8 mouse cellular contexts compared by ENCODE assay signal in genomic region chr9:108691846-108692225, GRCm38 (mm10). TPM values are rescaled to one million over a fixed set of nuclear protein-coding genes. Genes with fewer than 3 reads are reported as not detected.
A peak's percentile ranks its signal among the peaks of the same experiment; 100 is the strongest.
DNase-seq lines count a peak whose midpoint lies in the region; ATAC-seq and TF ChIP-seq lines count a peak whose summit lies in the region.

No protein-coding gene starts in this region.

- WGBS in forebrain, embryonic 15.5 days, result 1% methylated on average over 31 of the region's 42 CpGs
- WGBS in lung, adult 2 months, result under 1% methylated on average over 42 of the region's 42 CpGs
- 1% methylated on average over 42 of the region's 42 CpGs for WGBS in neural tube, embryonic 15.5 days

- H3K36me3 ChIP-seq in E14TG2a.4 (ENCODE audit: insufficient read depth, low read length), result peaks cover 6% of the 10 kb centered on the region; the same call in 1 of the 2 replicates
- H3K36me3 ChIP-seq in forebrain, embryonic 15.5 days, result no peaks in the 10 kb centered on the region
- H3K36me3 ChIP-seq in neural tube, embryonic 15.5 days, result no peaks in the 10 kb centered on the region

- H3K9ac ChIP-seq in forebrain, embryonic 15.5 days (replicated peaks), result peak overlapping the region; percentile 70
- H3K9ac ChIP-seq in neural tube, embryonic 15.5 days (replicated peaks), result peak overlapping the region; percentile 91

- peak; percentile 61; the same call in 1 of the 2 replicates for TF ChIP-seq POLR2A in lung, adult 2 months (IDR thresholded peaks at IDR 0.05; ENCODE audit: borderline replicate concordance, extremely low read depth, low read depth, low read length)

- intact Hi-C loops in heart, postnatal 25 days (cut with DNase I), result no loop called here

- H3K4me3 ChIP-seq in E14TG2a.4 (replicated peaks; ENCODE audit: low read length), result peak overlapping the region; percentile 84
- H3K4me3 ChIP-seq in forebrain, embryonic 15.5 days, result peak overlapping the region; percentile 72
- H3K4me3 ChIP-seq in layer of hippocampus, adult 2 months, result peak overlapping the region; percentile 68
- H3K4me3 ChIP-seq in lung, adult 2 months (replicated peaks; ENCODE audit: extremely low read depth, low read depth, low read length), result peak overlapping the region; percentile 64
- H3K4me3 ChIP-seq in neural tube, embryonic 15.5 days (replicated peaks), result peak overlapping the region; percentile 84

- peaks cover 40% of the 10 kb centered on the region for H3K27me3 ChIP-seq in E14TG2a.4 (ENCODE audit: insufficient read depth, low read length)
- no peaks in the 10 kb centered on the region for H3K27me3 ChIP-seq in forebrain, embryonic 15.5 days
- no peaks in the 10 kb centered on the region for H3K27me3 ChIP-seq in neural tube, embryonic 15.5 days (replicated peaks)

- H3K9me3 ChIP-seq in E14TG2a.4 (ENCODE audit: low read length), result no peaks in the 10 kb centered on the region
- H3K9me3 ChIP-seq in forebrain, embryonic 15.5 days, result no peaks in the 10 kb centered on the region
- H3K9me3 ChIP-seq in neural tube, embryonic 15.5 days (replicated peaks), result no peaks in the 10 kb centered on the region

- DNase-seq in cerebellum, adult 11-12 months, result peak; percentile 94
- DNase-seq in heart, postnatal 25 days (ENCODE audit: low spot score), result peak; percentile 79
- peak; percentile 80 to 86 for DNase-seq in layer of hippocampus, adult 2 months (ENCODE audit: low spot score in 2 of 2)
- DNase-seq in lung, adult 2 months, result peak; percentile 86
- DNase-seq in testis, postnatal 10 days (ENCODE audit: low spot score), result peak; percentile 91

- H3K27ac ChIP-seq in forebrain, embryonic 15.5 days (replicated peaks), result peak overlapping the region; percentile 69
- H3K27ac ChIP-seq in layer of hippocampus, adult 2 months, result peak overlapping the region; percentile 92
- H3K27ac ChIP-seq in neural tube, embryonic 15.5 days (replicated peaks), result peak overlapping the region; percentile 87

- ATAC-seq in forebrain, embryonic 15.5 days (replicated peaks), result peak; percentile 89
- peak; percentile 92 for ATAC-seq in neural tube, embryonic 15.5 days (ENCODE audit: low FRiP score)

- H3K4me2 ChIP-seq in forebrain, embryonic 15.5 days (replicated peaks), result peak overlapping the region; percentile 60
- H3K4me2 ChIP-seq in neural tube, embryonic 15.5 days, result peak overlapping the region; percentile 79

- H3K4me1 ChIP-seq in E14TG2a.4 (replicated peaks; ENCODE audit: low read depth, low read length), result peaks cover 23% of the 10 kb centered on the region
- peaks cover 33% of the 10 kb centered on the region for H3K4me1 ChIP-seq in forebrain, embryonic 15.5 days
- H3K4me1 ChIP-seq in lung, adult 2 months (ENCODE audit: control insufficient read depth, insufficient read depth, low read length), result peaks cover 14% of the 10 kb centered on the region
- peaks cover 40% of the 10 kb centered on the region for H3K4me1 ChIP-seq in neural tube, embryonic 15.5 days

- no peak for TF ChIP-seq CTCF in E14TG2a.4 (conservative IDR thresholded peaks at IDR 0.05; ENCODE audit: low read length)
- TF ChIP-seq CTCF in layer of hippocampus, adult 2 months (conservative IDR thresholded peaks at IDR 0.05), result no peak
- TF ChIP-seq CTCF in lung, adult 2 months (IDR thresholded peaks at IDR 0.05; ENCODE audit: insufficient read depth, low read length), result no peak

RNA-seq across cellular contexts. Expression of gene Prkar2a, which starts 2.7 kb away (rescaled TPM):
- 40.6 and 42.1 TPM in 2 replicates for polyA plus RNA-seq in forebrain, embryonic 15.5 days (2015; fragmentation: Nextera tagmentation; extraction: Ambion mirVana)
- 10 to 100 TPM; 80.3 to 81.8 TPM for total RNA-seq in heart, postnatal 25 days (2021)
- total RNA-seq in layer of hippocampus, adult 2 months (2021), result 10 to 100 TPM; 43.4 to 45.5 TPM
- 22.3 and 26.1 TPM in 2 replicates for polyA plus RNA-seq in lung, adult 2 months (2012; rRNA removed)
- polyA plus RNA-seq in neural tube, embryonic 15.5 days (2015; fragmentation: Nextera tagmentation; extraction: Ambion mirVana), result 50.6 and 59.5 TPM in 2 replicates

RNA-seq across cellular contexts. Expression of gene Slc25a20, which starts 29.9 kb away (rescaled TPM):
- 44.2 and 44.7 TPM in 2 replicates for polyA plus RNA-seq in forebrain, embryonic 15.5 days (2015; fragmentation: Nextera tagmentation; extraction: Ambion mirVana)
- total RNA-seq in heart, postnatal 25 days (2021), result 100 to 1,000 TPM; 192 to 211 TPM
- 10 to 100 TPM; 14.4 to 14.8 TPM for total RNA-seq in layer of hippocampus, adult 2 months (2021)
- 22.3 and 24.4 TPM in 2 replicates for polyA plus RNA-seq in lung, adult 2 months (2012; rRNA removed)
- 41.4 and 49.4 TPM in 2 replicates for polyA plus RNA-seq in neural tube, embryonic 15.5 days (2015; fragmentation: Nextera tagmentation; extraction: Ambion mirVana)

RNA-seq across cellular contexts. Expression of gene Arih2, which starts 42.6 kb away (rescaled TPM):
- polyA plus RNA-seq in forebrain, embryonic 15.5 days (2015; fragmentation: Nextera tagmentation; extraction: Ambion mirVana), result 54.3 and 60.8 TPM in 2 replicates
- total RNA-seq in heart, postnatal 25 days (2021), result 10 to 100 TPM; 41.3 to 42.2 TPM
- total RNA-seq in layer of hippocampus, adult 2 months (2021), result 10 to 100 TPM; 50.2 to 57.3 TPM
- 24.6 and 35.4 TPM in 2 replicates for polyA plus RNA-seq in lung, adult 2 months (2012; rRNA removed)
- 44.4 and 47.3 TPM in 2 replicates for polyA plus RNA-seq in neural tube, embryonic 15.5 days (2015; fragmentation: Nextera tagmentation; extraction: Ambion mirVana)

Comparison
In these comparisons a context has a peak if more than half of its experiments do, and no peak if none do; other contexts are left out.
1. Peak in every context shown above with its lines: DNase-seq, ATAC-seq, H3K4me3 ChIP-seq and H3K27ac ChIP-seq.